Mouse (Mus musculus) neural tube, embryonic 11.5 days (tissue): ENCODE measurements around the gene Itfg1. TPM values are rescaled to one million over a fixed set of nuclear protein-coding genes. Genes with fewer than 3 reads are reported as not detected.

Experiments used
- ATAC-seq: fragments of 200-750 bp; cut with Nextera tagmentation; 2 replicates; pipeline ENCODE4 v1.8.0; 2017; ENCODE audit warnings: moderate number of reproducible peaks, mild to moderate bottlenecking, moderate TSS enrichment, moderate library complexity; ENCODE audit not compliant: insufficient read depth, low FRiP score, low TSS enrichment
- DNase-seq: peaks from one replicate; pipeline ENCODE4 v3.0.0-alpha.2; 2015; ENCODE audit warnings: low spot score
- H3K27ac ChIP-seq: fragments of 300-500 bp; sonication (generic); 2 replicates; pipeline ENCODE4 v1.5.1; 2014; ENCODE audit warnings: low read depth, mild to moderate bottlenecking, low read length
- H3K27me3 ChIP-seq: fragments of 300-500 bp; sonication (generic); 2 replicates; pipeline ENCODE4 v1.6.1; 2014; ENCODE audit warnings: mild to moderate bottlenecking, low read length, mixed read lengths; ENCODE audit not compliant: control insufficient read depth, insufficient read depth
- H3K36me3 ChIP-seq: fragments of 300-500 bp; sonication (generic); 2 replicates; pipeline ENCODE4 v1.6.1; 2014; ENCODE audit warnings: mild to moderate bottlenecking, low read length, moderate library complexity, mixed read lengths; ENCODE audit not compliant: control insufficient read depth, insufficient read depth
- H3K4me1 ChIP-seq: fragments of 300-500 bp; sonication (generic); 2 replicates; pipeline ENCODE4 v1.6.1; 2014; ENCODE audit warnings: low read length, mixed read lengths; ENCODE audit not compliant: control insufficient read depth, insufficient read depth
- H3K4me2 ChIP-seq: fragments of 300-500 bp; sonication (generic); 2 replicates; pipeline ENCODE4 v1.6.1; 2014; ENCODE audit warnings: low read depth, mild to moderate bottlenecking, moderate library complexity
- H3K4me3 ChIP-seq: fragments of 300-500 bp; sonication (generic); 2 replicates; pipeline ENCODE4 v1.5.1; 2014; ENCODE audit warnings: low read depth, low read length
- H3K9ac ChIP-seq: fragments of 300-500 bp; sonication (generic); 2 replicates; pipeline ENCODE4 v1.6.1; 2014; ENCODE audit warnings: mild to moderate bottlenecking, low read length
- H3K9me3 ChIP-seq: fragments of 300-500 bp; sonication (generic); 2 replicates; pipeline ENCODE4 v1.6.1; 2016; ENCODE audit warnings: low read length; ENCODE audit not compliant: control insufficient read depth
- WGBS: fragments of 180-500 bp; shearing (Covaris S2); extraction: QIAGEN DNeasy Blood & Tissue Kit; methylation state at CpG from one replicate; pipeline ENCODE4 v1.1.7; 2014; 5-methylcytosine and 5-hydroxymethylcytosine counted together
- microRNA-seq: library from miRNA; unstranded; fragments of <30 nt; microRNA quantifications from one replicate; pipeline ENCODE4, GENCODE M21; 2016
- polyA plus RNA-seq: library from polyadenylated mRNA; unstranded; fragments of >200 nt; fragmentation: Nextera tagmentation; extraction: Ambion mirVana; gene quantifications from 2 replicates; pipeline ENCODE4 v1.2.1, GENCODE M21; 2014

Gene Itfg1
- polyA plus RNA-seq, 1 experiment from 2014 or later = 93.5 TPM

DNA sequence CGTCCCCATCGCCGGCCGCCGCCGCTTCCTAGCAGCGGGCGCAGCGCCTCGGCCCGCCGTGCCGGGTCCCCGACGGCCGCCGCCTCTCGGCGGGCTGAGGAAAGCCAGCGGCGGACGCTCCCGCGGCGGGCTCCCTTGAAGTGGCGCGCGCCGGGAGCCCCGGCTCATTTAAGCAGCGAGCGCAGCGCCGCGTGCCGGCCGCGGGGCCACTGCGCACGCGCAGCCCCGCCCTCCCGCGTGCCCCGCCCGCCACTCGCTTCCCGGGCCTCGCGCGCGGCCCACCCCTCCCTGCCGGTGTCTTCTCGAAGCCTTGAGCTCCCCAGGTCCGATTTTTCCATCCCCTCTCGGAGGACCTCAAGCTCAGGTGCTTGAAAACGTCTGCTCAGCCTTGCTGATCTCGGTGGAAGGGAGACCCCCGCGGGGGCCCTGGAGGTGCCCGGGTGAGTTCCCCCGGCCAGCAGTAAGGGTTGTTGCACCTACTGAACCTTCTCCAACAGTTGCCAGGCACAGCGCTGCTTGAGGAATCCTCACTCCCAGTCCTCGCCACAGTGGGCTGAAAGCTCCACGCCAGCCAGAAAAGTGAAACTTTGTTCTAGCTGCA lies 139.9 kb downstream of the Itfg1 start, which contains the start of gene Neto2:
Gene Neto2 (minus strand): TSS at position 174 of the 601 bp plus-strand sequence.
- Histone ChIP-seq H3K4me1 (0 out of 2 replicates have a peak, but pooled peaks cover 4% of the 10 kb centered on the region), H3K27me3 (no peaks in the 10 kb centered on the region), H3K4me3 (peak within 1 kb of the TSS; percentile 73), H3K4me2 (peak within 1 kb of the TSS; percentile 74), H3K36me3 (no peaks in the 10 kb centered on the region), H3K9ac (peak within 1 kb of the TSS; percentile 91), H3K27ac (peak within 1 kb of the TSS; percentile 91), H3K9me3 (no peaks in the 10 kb centered on the region)
- ATAC-seq (peak; percentile 81), DNase-seq (peak; percentile 90)
- 12% methylated on average over 30 of the region's 65 CpGs for WGBS

DNA sequence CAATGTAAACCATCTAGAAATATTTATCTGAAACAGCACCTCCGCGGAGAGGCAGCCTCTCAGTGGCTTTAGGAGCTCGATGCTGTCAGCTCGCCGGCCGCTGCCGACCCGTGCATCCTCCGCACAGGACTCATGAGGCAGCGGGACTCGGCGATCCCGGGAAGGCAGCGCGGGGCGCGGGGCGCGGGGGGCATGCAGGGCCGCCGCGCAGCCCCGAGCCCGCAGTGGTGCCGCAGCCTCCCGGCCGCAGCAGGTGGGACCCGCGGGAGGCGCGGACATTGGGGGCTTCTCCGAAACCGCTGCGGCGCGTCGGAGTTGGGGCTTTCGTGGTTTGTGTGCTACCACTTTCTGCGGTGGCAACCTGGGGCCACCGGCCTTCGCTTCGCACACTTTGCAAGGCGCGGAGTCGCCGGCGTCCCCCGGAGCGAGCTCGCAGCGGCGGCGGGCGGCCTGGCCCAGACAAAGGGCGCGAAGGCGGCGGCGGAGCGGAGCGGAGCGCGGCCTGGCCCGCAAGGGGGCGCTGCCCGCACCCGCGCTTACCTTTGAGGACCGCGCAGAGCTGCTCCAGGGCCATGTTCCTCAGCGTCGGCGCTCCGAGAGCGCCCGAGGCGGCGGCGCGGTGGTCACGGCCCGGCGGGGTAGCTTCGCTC lies 140.5 kb downstream of the Itfg1 start:
- ATAC-seq = peak; percentile 97
- Histone ChIP-seq H3K27me3 (no peaks in the 10 kb centered on the region), H3K27ac (peak overlapping the region; percentile 91), H3K4me1 (0 out of 2 replicates have a peak, but pooled peaks cover 4% of the 10 kb centered on the region), H3K9ac (peak overlapping the region; percentile 91), H3K9me3 (no peaks in the 10 kb centered on the region), H3K4me2 (peak overlapping the region; percentile 74), H3K36me3 (no peaks in the 10 kb centered on the region), H3K4me3 (peak overlapping the region; percentile 73)
- peak; percentile 91 for DNase-seq
- under 1% methylated on average over 47 of the region's 84 CpGs for WGBS

DNA sequence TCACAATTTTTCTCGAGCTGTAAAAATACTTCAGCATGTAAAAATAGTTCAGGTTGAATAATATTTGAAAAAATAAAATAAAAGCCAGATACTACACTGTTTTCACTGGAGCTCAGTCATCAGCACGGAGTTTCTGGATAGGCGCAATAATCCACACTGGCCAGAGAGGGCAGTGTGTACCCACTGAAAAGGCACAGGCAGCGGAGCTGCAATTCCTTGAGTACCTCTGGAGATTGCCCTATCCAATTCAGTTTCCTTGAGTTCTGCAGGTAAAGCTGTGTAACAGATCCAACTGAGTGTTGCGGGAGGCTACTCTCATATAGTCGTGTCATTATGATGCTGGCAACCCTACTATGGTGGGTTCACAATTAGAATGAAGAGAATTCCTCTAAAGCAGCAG lies 141.7 kb downstream of the Itfg1 start:
- Histone ChIP-seq H3K9me3 (no peaks in the 10 kb centered on the region), H3K27ac (no peak overlapping the region), H3K27me3 (no peaks in the 10 kb centered on the region), H3K4me2 (peak overlapping the region; percentile 35), H3K36me3 (no peaks in the 10 kb centered on the region), H3K4me3 (no peak overlapping the region), H3K4me1 (0 out of 2 replicates have a peak, but pooled peaks cover 4% of the 10 kb centered on the region), H3K9ac (no peak overlapping the region)
- DNase-seq (peak; percentile 79), ATAC-seq (peak; percentile 14; the same call in 1 of the 2 replicates)
- 3% methylated on average over 6 of the region's 6 CpGs for WGBS

Small RNA genes within 50 kb of the gene (microRNA-seq; reads per million reads assigned to microRNA genes)
- not detected for gene Mir8109

Other genes starting within 250 kb of the Itfg1 start
- gene Neto2, start 140.0 kb downstream of the Itfg1 start, polyA plus RNA-seq = 28.5 and 29.9 TPM in 2 replicates
- 42.9 and 45.1 TPM in 2 replicates for gene Phkb, start within 50 bp of the Itfg1 start, polyA plus RNA-seq